Mouse (Mus musculus) heart, postnatal 0 days (tissue): ENCODE results near the gene Tmem216.

Experiments used
- CTCF ChIP-seq: IDR thresholded peaks from 2 replicates; pipeline ENCODE4 v1.5.1; 2016; ENCODE audit warnings: antibody characterized with exemption, control low read depth, low read depth
- EP300 ChIP-seq: IDR thresholded peaks from 2 replicates; pipeline ENCODE4 v1.6.1; 2016; ENCODE audit warnings: antibody characterized with exemption, low read depth

GRCm38 (mm10) chr19:10605293-10605900 lies 49.4 kb upstream of the Tmem216 start, which contains the start of the genes Ddb1 and Tkfc:
- TF ChIP-seq CTCF = peak; percentile 63
- TF ChIP-seq EP300 = peak; percentile 90; the same call in 1 of the 2 replicates
